Mouse (Mus musculus) urinary bladder, adult 2 months (tissue): ENCODE results near the gene Klhl30. TPM values are rescaled to one million over a fixed set of nuclear protein-coding genes. Genes with fewer than 3 reads are reported as not detected.

Source experiments
- DNase-seq: peaks from one replicate; pipeline ENCODE4 v3.0.0; 2022; ENCODE audit warnings: low spot score
- polyA plus RNA-seq: library from polyadenylated mRNA; depleted of rRNA; stranded (reverse); fragments of >200 nt; gene quantifications from 2 replicates; pipeline ENCODE4 v1.2.3, GENCODE M21; 2012

Klhl30 gene
- polyA plus RNA-seq, 1 experiment = 3.4 TPM

- DNase-seq = no peak
Measured at GRCm38 (mm10) chr1:91364822-91365644, 14.2 kb downstream of the Klhl30 start.

GRCm38 (mm10) chr1:91365816-91366214 is 15.0 kb downstream of the Klhl30 start:
- DNase-seq = no peak

- peak; percentile 70 for DNase-seq
Measured at GRCm38 (mm10) chr1:91366215-91367108, 15.6 kb downstream of the Klhl30 start, which contains the start of gene Erfe. Erfe (plus strand) TSS chr1:91366430.

- DNase-seq = no peak
Measured at GRCm38 (mm10) chr1:91367295-91367694, 16.5 kb downstream of the Klhl30 start.

GRCm38 (mm10) chr1:91369408-91369807 is 18.6 kb downstream of the Klhl30 start:
- no peak for DNase-seq

GRCm38 (mm10) chr1:91370055-91370454 is 19.2 kb downstream of the Klhl30 start:
- no peak for DNase-seq

- DNase-seq = no peak
Measured at GRCm38 (mm10) chr1:91373414-91373835, 22.6 kb downstream of the Klhl30 start.

- peak; percentile 43 for DNase-seq
Measured at GRCm38 (mm10) chr1:91380453-91381090, 29.8 kb downstream of the Klhl30 start.

GRCm38 (mm10) chr1:91381091-91381471 is 30.3 kb downstream of the Klhl30 start:
- DNase-seq = no peak

GRCm38 (mm10) chr1:91390369-91390768 is 39.6 kb downstream of the Klhl30 start:
- DNase-seq = no peak

GRCm38 (mm10) chr1:91397927-91398259 is 47.1 kb downstream of the Klhl30 start:
- no peak for DNase-seq

GRCm38 (mm10) chr1:91398260-91399062 is 47.6 kb downstream of the Klhl30 start, which contains the start of gene Ilkap:
Ilkap (minus strand) TSS chr1:91398815.
- peak; percentile 64 for DNase-seq

- no peak for DNase-seq
Measured at GRCm38 (mm10) chr1:91404976-91405375, 54.2 kb downstream of the Klhl30 start.

- no peak for DNase-seq
Measured at GRCm38 (mm10) chr1:91405406-91406169, 54.8 kb downstream of the Klhl30 start.

GRCm38 (mm10) chr1:91407819-91408218 is 57.0 kb downstream of the Klhl30 start:
- DNase-seq = no peak

GRCm38 (mm10) chr1:91411631-91412285 is 60.9 kb downstream of the Klhl30 start:
- DNase-seq = no peak
